Mouse (Mus musculus) embryonic facial prominence, embryonic 12.5 days (tissue): ENCODE results near the gene Ccdc77. TPM values are rescaled to one million over a fixed set of nuclear protein-coding genes. Genes with fewer than 3 reads are reported as not detected.

Source experiments
- ATAC-seq: fragments of 200-750 bp; cut with Nextera tagmentation; 2 replicates; pipeline ENCODE4 v1.8.0; 2017; ENCODE audit not compliant: insufficient number of reproducible peaks, insufficient read depth, low FRiP score, low TSS enrichment
- H3K27ac ChIP-seq: fragments of 300-500 bp; sonication (generic); 2 replicates; pipeline ENCODE4 v1.5.1; 2016; ENCODE audit warnings: mild to moderate bottlenecking
- H3K27me3 ChIP-seq: fragments of 300-500 bp; sonication (generic); 2 replicates; pipeline ENCODE4 v1.6.1; 2016; ENCODE audit warnings: mild to moderate bottlenecking, moderate library complexity
- H3K36me3 ChIP-seq: fragments of 300-500 bp; sonication (generic); 2 replicates; pipeline ENCODE4 v1.6.1; 2016; ENCODE audit warnings: mild to moderate bottlenecking
- H3K4me1 ChIP-seq: fragments of 300-500 bp; sonication (generic); 2 replicates; pipeline ENCODE4 v1.6.1; 2016
- H3K4me2 ChIP-seq: fragments of 300-500 bp; sonication (generic); replicated peaks from 2 replicates; pipeline ENCODE4 v1.6.1; 2016; ENCODE audit warnings: mild to moderate bottlenecking, moderate library complexity
- H3K4me3 ChIP-seq: fragments of 300-500 bp; sonication (generic); 2 replicates; pipeline ENCODE4 v1.5.1; 2016; ENCODE audit warnings: mild to moderate bottlenecking
- H3K9ac ChIP-seq: fragments of 300-500 bp; sonication (generic); 2 replicates; pipeline ENCODE4 v1.6.1; 2016; ENCODE audit warnings: mild to moderate bottlenecking, moderate library complexity
- H3K9me3 ChIP-seq: fragments of 300-500 bp; sonication (generic); 2 replicates; pipeline ENCODE4 v1.6.1; 2016; ENCODE audit warnings: mild to moderate bottlenecking, moderate library complexity
- WGBS: fragments of 180-500 bp; shearing (Covaris S2); methylation state at CpG from one replicate; pipeline ENCODE4 v1.1.7; 2016; 5-methylcytosine and 5-hydroxymethylcytosine counted together
- polyA plus RNA-seq: library from polyadenylated mRNA; unstranded; fragments of >200 nt; fragmentation: Nextera tagmentation; extraction: Ambion mirVana; gene quantifications from 2 replicates; pipeline ENCODE4 v1.2.1, GENCODE M21; 2016

Ccdc77 gene
- polyA plus RNA-seq, 1 experiment from 2014 or later: 23.9 TPM

GRCm38 (mm10) chr6:120276874-120277449 lies 87.2 kb downstream of the Ccdc77 start:
- WGBS: 72% methylated on average over 7 of the region's 7 CpGs
- H3K4me1 ChIP-seq: peaks cover 5% of the 10 kb centered on the region; the same call in 1 of the 2 replicates

GRCm38 (mm10) chr6:120275301-120275700 lies 88.9 kb downstream of the Ccdc77 start:
- no peak for ATAC-seq
- peaks cover 5% of the 10 kb centered on the region; the same call in 1 of the 2 replicates for H3K4me1 ChIP-seq
- H3K27me3 ChIP-seq: no peaks in the 10 kb centered on the region
- H3K9ac ChIP-seq: no peak overlapping the region
- H3K9me3 ChIP-seq: no peaks in the 10 kb centered on the region
- WGBS: 54% methylated on average over 6 of the region's 6 CpGs
- no peak overlapping the region for H3K27ac ChIP-seq
- H3K4me2 ChIP-seq: no peak overlapping the region
- H3K4me3 ChIP-seq: no peak overlapping the region
- H3K36me3 ChIP-seq: no peaks in the 10 kb centered on the region

More at GRCm38 (mm10) chr6:120276874-120277449, 87.2 kb downstream of the Ccdc77 start:
- ATAC-seq: no peak
- Histone ChIP-seq H3K9ac (no peak overlapping the region), H3K36me3 (no peaks in the 10 kb centered on the region), H3K27ac (no peak overlapping the region), H3K27me3 (no peaks in the 10 kb centered on the region), H3K9me3 (no peaks in the 10 kb centered on the region), H3K4me3 (no peak overlapping the region), H3K4me2 (no peak overlapping the region)

DNA sequence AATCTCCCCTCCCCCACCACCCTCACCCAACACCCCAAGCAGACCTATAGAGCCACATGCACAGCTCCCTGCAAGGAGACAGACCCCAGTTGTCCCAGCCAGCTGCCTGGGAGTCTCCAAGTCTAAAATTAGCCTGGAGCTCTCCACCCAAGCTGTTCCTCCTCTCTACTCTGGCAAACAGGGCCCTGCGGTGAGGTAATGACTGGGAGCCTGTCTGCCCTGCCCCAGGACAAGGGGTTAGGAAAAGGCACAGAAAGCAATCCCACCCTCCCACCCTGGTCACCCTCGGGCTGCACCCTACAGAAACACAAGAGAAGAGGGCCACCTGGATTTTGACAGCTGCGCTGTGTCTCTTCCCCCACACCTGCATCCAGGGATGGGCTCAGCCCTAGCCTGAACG lies 89.3 kb downstream of the Ccdc77 start:
- H3K36me3 ChIP-seq: no peaks in the 10 kb centered on the region
- H3K4me2 ChIP-seq: no peak overlapping the region
- no peaks in the 10 kb centered on the region for H3K27me3 ChIP-seq
- no peak overlapping the region for H3K9ac ChIP-seq
- no peak overlapping the region for H3K27ac ChIP-seq
- no peak overlapping the region for H3K4me3 ChIP-seq
- ATAC-seq: no peak
- H3K9me3 ChIP-seq: no peaks in the 10 kb centered on the region
- peaks cover 5% of the 10 kb centered on the region; the same call in 1 of the 2 replicates for H3K4me1 ChIP-seq
- WGBS: 48% methylated on average over 4 of the region's 4 CpGs

Other genes with a start within 250 kb of the Ccdc77 start
- 0.72 and 0.79 TPM in 2 replicates for gene D330020A13Rik, start 70.0 kb downstream of the Ccdc77 start, polyA plus RNA-seq
- gene B4galnt3, start 69.8 kb downstream of the Ccdc77 start, polyA plus RNA-seq: 1.2 and 1.5 TPM in 2 replicates
- gene Kdm5a, start 250 bp downstream of the Ccdc77 start, polyA plus RNA-seq: 50.6 and 58.3 TPM in 2 replicates
- 4.1 and 5.6 TPM in 2 replicates for gene Il17ra, start 98.9 kb upstream of the Ccdc77 start, polyA plus RNA-seq
- gene Tmem121b, start 129.4 kb upstream of the Ccdc77 start, polyA plus RNA-seq: 0.65 and 0.71 TPM in 2 replicates
- 19.4 and 22.9 TPM in 2 replicates for gene Hdhd5, start 166.9 kb upstream of the Ccdc77 start, polyA plus RNA-seq